Mouse (Mus musculus): ENCODE measurements at regions not wholly inside any gene's neighbourhood (a gene's known extent, or its start where the extent isn't known, plus 50 kb on each side); places are given as distances from the start of the nearest gene placed in this dataset.

GRCm38 (mm10) chr17:52349872-52350271 is 252.6 kb upstream of the Kcnh8 start:
- no peak for TF ChIP-seq CTCF (IDR thresholded peaks at IDR 0.05; ENCODE audit: borderline replicate concordance, control insufficient read depth, extremely low read depth, insufficient read depth, low read length, poor library complexity)
- no peak for TF ChIP-seq POLR2A (IDR thresholded peaks at IDR 0.05; ENCODE audit: control insufficient read depth, extremely low read depth, insufficient read depth, low read length, poor library complexity)

All from thymus, adult 2 months (tissue).